Mouse (Mus musculus) stomach, embryonic 15.5 days (tissue): ENCODE data around the gene Pik3r4. TPM values are rescaled to one million over a fixed set of nuclear protein-coding genes. Genes with fewer than 3 reads are reported as not detected.

ENCODE experiments used
- ATAC-seq: fragments of 200-750 bp; cut with Nextera tagmentation; 2 replicates; pipeline ENCODE4 v1.8.0; 2017; ENCODE audit warnings: low read depth, moderate number of reproducible peaks, moderate TSS enrichment; ENCODE audit not compliant: insufficient read depth, low FRiP score
- H3K27ac ChIP-seq: fragments of 300-500 bp; sonication (generic); 2 replicates; pipeline ENCODE4 v1.5.1; 2015; ENCODE audit warnings: mild to moderate bottlenecking, inconsistent platforms
- H3K27me3 ChIP-seq: fragments of 300-500 bp; sonication (generic); replicated peaks from 2 replicates; pipeline ENCODE4 v1.6.1; 2015; ENCODE audit warnings: inconsistent platforms
- H3K36me3 ChIP-seq: fragments of 300-500 bp; sonication (generic); 2 replicates; pipeline ENCODE4 v1.6.1; 2015; ENCODE audit warnings: inconsistent platforms
- H3K4me1 ChIP-seq: fragments of 300-500 bp; sonication (generic); 2 replicates; pipeline ENCODE4 v1.6.1; 2015; ENCODE audit warnings: inconsistent platforms
- H3K4me2 ChIP-seq: fragments of 300-500 bp; sonication (generic); 2 replicates; pipeline ENCODE4 v1.6.1; 2015; ENCODE audit warnings: mild to moderate bottlenecking, inconsistent platforms
- H3K4me3 ChIP-seq: fragments of 300-500 bp; sonication (generic); replicated peaks from 2 replicates; pipeline ENCODE4 v1.5.1; 2015; ENCODE audit warnings: inconsistent platforms
- H3K9ac ChIP-seq: fragments of 300-500 bp; sonication (generic); 2 replicates; pipeline ENCODE4 v1.6.1; 2015; ENCODE audit warnings: inconsistent platforms
- H3K9me3 ChIP-seq: fragments of 300-500 bp; sonication (generic); 2 replicates; pipeline ENCODE4 v1.6.1; 2016; ENCODE audit warnings: inconsistent platforms
- whole genome bisulfite sequencing: fragments of 180-500 bp; shearing (Covaris S2); methylation state at CpG from one replicate; pipeline ENCODE4 v1.1.7; 2015; 5-methylcytosine and 5-hydroxymethylcytosine counted together
- polyA plus RNA-seq: library from polyadenylated mRNA; unstranded; fragments of >200 nt; fragmentation: Nextera tagmentation; extraction: Ambion mirVana; gene quantifications from 2 replicates; pipeline ENCODE4 v1.2.1, GENCODE M21; 2015

The Pik3r4 gene
- polyA plus RNA-seq, 1 experiment from 2014 or later = 17.2 TPM

GRCm38 (mm10) chr9:105701966-105702365 is 59.2 kb downstream of the Pik3r4 start:
- H3K27me3 ChIP-seq = no peaks in the 10 kb centered on the region
- no peak overlapping the region for H3K4me3 ChIP-seq
- H3K36me3 ChIP-seq = no peaks in the 10 kb centered on the region
- H3K9me3 ChIP-seq = no peaks in the 10 kb centered on the region
- no peak overlapping the region for H3K9ac ChIP-seq
- 60% methylated on average over 9 of the region's 9 CpGs for WGBS
- H3K4me1 ChIP-seq = peaks cover 12% of the 10 kb centered on the region; the same call in 1 of the 2 replicates
- H3K4me2 ChIP-seq = no peak overlapping the region
- ATAC-seq = 0 out of 2 replicates have a peak, but pooled peaks have one; percentile 30
- no peak overlapping the region for H3K27ac ChIP-seq

- H3K27ac ChIP-seq = no peak overlapping the region
- no peak overlapping the region for H3K9ac ChIP-seq
- no peak overlapping the region for H3K4me3 ChIP-seq
- no peaks in the 10 kb centered on the region for H3K27me3 ChIP-seq
- no peaks in the 10 kb centered on the region for H3K9me3 ChIP-seq
- 92% methylated on average over 16 of the region's 16 CpGs for WGBS
- no peaks in the 10 kb centered on the region for H3K4me1 ChIP-seq
- H3K36me3 ChIP-seq = no peaks in the 10 kb centered on the region
- no peak for ATAC-seq
- no peak overlapping the region for H3K4me2 ChIP-seq
Measured at GRCm38 (mm10) chr9:105704226-105704932, 61.6 kb downstream of the Pik3r4 start.

GRCm38 (mm10) chr9:105705011-105705410 is 62.2 kb downstream of the Pik3r4 start:
- Histone ChIP-seq H3K4me1 (no peaks in the 10 kb centered on the region), H3K9ac (no peak overlapping the region), H3K4me2 (no peak overlapping the region), H3K4me3 (no peak overlapping the region), H3K27me3 (no peaks in the 10 kb centered on the region), H3K27ac (no peak overlapping the region), H3K36me3 (no peaks in the 10 kb centered on the region), H3K9me3 (no peaks in the 10 kb centered on the region)
- ATAC-seq = no peak
- 95% methylated on average over 1 of the region's 1 CpGs for WGBS

- no peak for ATAC-seq
- H3K27ac ChIP-seq = no peak overlapping the region
- no peaks in the 10 kb centered on the region for H3K4me1 ChIP-seq
- H3K9me3 ChIP-seq = no peaks in the 10 kb centered on the region
- H3K4me2 ChIP-seq = no peak overlapping the region
- H3K36me3 ChIP-seq = no peaks in the 10 kb centered on the region
- 96% methylated on average over 3 of the region's 3 CpGs for WGBS
- H3K9ac ChIP-seq = no peak overlapping the region
- H3K27me3 ChIP-seq = no peaks in the 10 kb centered on the region
- no peak overlapping the region for H3K4me3 ChIP-seq
Measured at GRCm38 (mm10) chr9:105712049-105712448, 69.3 kb downstream of the Pik3r4 start.

- H3K9ac ChIP-seq = no peak overlapping the region
- no peaks in the 10 kb centered on the region for H3K9me3 ChIP-seq
- no peak overlapping the region for H3K4me3 ChIP-seq
- no peaks in the 10 kb centered on the region for H3K4me1 ChIP-seq
- 70% methylated on average over 7 of the region's 7 CpGs for WGBS
- no peak overlapping the region for H3K27ac ChIP-seq
- no peak for ATAC-seq
- H3K36me3 ChIP-seq = no peaks in the 10 kb centered on the region
- no peaks in the 10 kb centered on the region for H3K27me3 ChIP-seq
- H3K4me2 ChIP-seq = no peak overlapping the region
Measured at GRCm38 (mm10) chr9:105719367-105719766, 76.6 kb downstream of the Pik3r4 start.

GRCm38 (mm10) chr9:105719851-105720395 is 77.1 kb downstream of the Pik3r4 start:
- H3K4me1 ChIP-seq = no peaks in the 10 kb centered on the region
- H3K27me3 ChIP-seq = no peaks in the 10 kb centered on the region

GRCm38 (mm10) chr9:105720430-105720829 is 77.7 kb downstream of the Pik3r4 start:
- no peak for ATAC-seq
- Histone ChIP-seq H3K27ac (no peak overlapping the region), H3K9me3 (no peaks in the 10 kb centered on the region), H3K27me3 (no peaks in the 10 kb centered on the region), H3K4me1 (no peaks in the 10 kb centered on the region), H3K4me2 (no peak overlapping the region), H3K4me3 (no peak overlapping the region), H3K36me3 (no peaks in the 10 kb centered on the region), H3K9ac (no peak overlapping the region)
- WGBS = 79% methylated on average over 4 of the region's 4 CpGs

More at GRCm38 (mm10) chr9:105719851-105720395, 77.1 kb downstream of the Pik3r4 start:
- no peaks in the 10 kb centered on the region for H3K9me3 ChIP-seq
- H3K4me3 ChIP-seq = no peak overlapping the region
- 46% methylated on average over 5 of the region's 5 CpGs for WGBS
- no peak for ATAC-seq
- no peak overlapping the region for H3K27ac ChIP-seq
- no peak overlapping the region for H3K4me2 ChIP-seq
- no peak overlapping the region for H3K9ac ChIP-seq
- no peaks in the 10 kb centered on the region for H3K36me3 ChIP-seq

- Histone ChIP-seq H3K4me1 (no peaks in the 10 kb centered on the region), H3K9ac (no peak overlapping the region), H3K4me3 (no peak overlapping the region), H3K27me3 (no peaks in the 10 kb centered on the region), H3K36me3 (no peaks in the 10 kb centered on the region), H3K27ac (no peak overlapping the region), H3K9me3 (no peaks in the 10 kb centered on the region), H3K4me2 (no peak overlapping the region)
- no peak for ATAC-seq
- 53% methylated on average over 7 of the region's 7 CpGs for WGBS
Measured at GRCm38 (mm10) chr9:105731976-105732375, 89.2 kb downstream of the Pik3r4 start.

GRCm38 (mm10) chr9:105734651-105735050 is 91.9 kb downstream of the Pik3r4 start:
- no peaks in the 10 kb centered on the region for H3K27me3 ChIP-seq
- no peaks in the 10 kb centered on the region for H3K4me1 ChIP-seq
- H3K36me3 ChIP-seq = no peaks in the 10 kb centered on the region
- H3K4me3 ChIP-seq = no peak overlapping the region
- no peaks in the 10 kb centered on the region for H3K9me3 ChIP-seq
- no peak overlapping the region for H3K9ac ChIP-seq
- no peak for ATAC-seq
- WGBS = 67% methylated on average over 2 of the region's 2 CpGs
- no peak overlapping the region for H3K27ac ChIP-seq
- no peak overlapping the region for H3K4me2 ChIP-seq

GRCm38 (mm10) chr9:105735195-105735594 is 92.4 kb downstream of the Pik3r4 start:
- H3K4me1 ChIP-seq = no peaks in the 10 kb centered on the region
- no peak overlapping the region for H3K9ac ChIP-seq
- no peak overlapping the region for H3K4me2 ChIP-seq
- H3K9me3 ChIP-seq = no peaks in the 10 kb centered on the region
- no peak for ATAC-seq
- H3K36me3 ChIP-seq = no peaks in the 10 kb centered on the region
- no peaks in the 10 kb centered on the region for H3K27me3 ChIP-seq
- 78% methylated on average over 5 of the region's 5 CpGs for WGBS
- H3K4me3 ChIP-seq = no peak overlapping the region
- no peak overlapping the region for H3K27ac ChIP-seq
